Mouse (Mus musculus) lung, adult 2 months (tissue): Measurements from ENCODE around the gene Ryr3.

Experiments used
- CTCF ChIP-seq: fragments of 200-500 bp; IDR thresholded peaks from 2 replicates; pipeline ENCODE4 v1.5.1; 2011; ENCODE audit warnings: mild to moderate bottlenecking, low read length, control low read depth; ENCODE audit not compliant: insufficient read depth
- POLR2A ChIP-seq: fragments of 200-500 bp; IDR thresholded peaks from 2 replicates; pipeline ENCODE4 v1.6.1; 2011; ENCODE audit warnings: low read depth, mild to moderate bottlenecking, control low read depth, low read length, borderline replicate concordance; ENCODE audit errors: extremely low read depth

DNA sequence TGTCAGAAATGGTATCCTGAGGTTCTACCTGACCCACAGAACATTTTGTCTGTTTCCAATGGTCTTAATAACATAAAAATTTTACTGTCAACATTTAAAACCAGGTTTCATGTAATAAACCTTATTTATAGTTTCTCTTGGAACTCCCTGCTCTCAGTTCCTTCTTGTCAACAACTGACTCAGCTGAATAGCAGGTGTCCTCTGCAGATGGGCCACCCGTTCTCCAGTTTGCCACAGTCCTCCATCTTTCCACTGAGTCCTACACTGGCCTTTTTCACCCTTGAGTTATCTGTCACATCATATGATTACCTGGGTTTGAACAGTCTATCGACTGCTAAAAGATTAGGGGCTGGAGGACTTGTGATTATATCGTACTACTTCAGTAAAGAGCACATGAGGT lies 79.1 kb downstream of the Ryr3 start:
- TF ChIP-seq CTCF (no peak), POLR2A (no peak)
